Mouse (Mus musculus): ENCODE measurements at regions not wholly inside any gene's neighbourhood (a gene's known extent, or its start where the extent isn't known, plus 50 kb on each side); places are given as distances from the start of the nearest gene placed in this dataset.
"Not testable (repeated sequence)": the region's sequence is repeated elsewhere in the genome, so short reads cannot be mapped to it uniquely, and the experiment has no call there.

DNA sequence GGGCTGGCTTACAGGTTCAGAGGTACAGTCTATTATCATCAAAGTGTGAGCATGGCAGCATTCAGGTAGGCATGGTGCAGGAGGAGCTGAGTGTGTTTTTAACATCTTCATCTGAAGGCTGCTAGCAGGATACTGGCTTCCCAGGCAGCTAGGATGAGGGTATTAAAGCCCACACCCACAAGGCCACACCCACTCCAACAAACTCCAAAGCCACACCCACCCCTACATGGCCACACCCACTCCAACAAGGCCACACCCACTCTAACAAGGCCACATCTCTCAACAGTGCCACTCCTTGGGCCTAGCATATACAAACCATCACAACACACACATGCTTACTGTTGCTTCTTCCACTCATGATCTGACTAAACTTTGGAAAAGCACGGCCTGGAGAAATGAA is 172.5 kb downstream of the Msrb3 start:
- DNase-seq (ENCODE audit: low spot score in 2 of 2), result no peak

GRCm38 (mm10) chr10:120721956-120722532 is 176.9 kb downstream of the Msrb3 start:
- no peak for DNase-seq (ENCODE audit: low spot score in 2 of 2)

- DNase-seq (ENCODE audit: low spot score in 2 of 2), result no peak
These were observed 177.9 kb downstream of the Msrb3 start for GRCm38 (mm10) chr10:120720981-120721380.

GRCm38 (mm10) chr10:120720061-120720460 is 178.8 kb downstream of the Msrb3 start:
- no peak for DNase-seq (ENCODE audit: low spot score in 2 of 2)

DNA sequence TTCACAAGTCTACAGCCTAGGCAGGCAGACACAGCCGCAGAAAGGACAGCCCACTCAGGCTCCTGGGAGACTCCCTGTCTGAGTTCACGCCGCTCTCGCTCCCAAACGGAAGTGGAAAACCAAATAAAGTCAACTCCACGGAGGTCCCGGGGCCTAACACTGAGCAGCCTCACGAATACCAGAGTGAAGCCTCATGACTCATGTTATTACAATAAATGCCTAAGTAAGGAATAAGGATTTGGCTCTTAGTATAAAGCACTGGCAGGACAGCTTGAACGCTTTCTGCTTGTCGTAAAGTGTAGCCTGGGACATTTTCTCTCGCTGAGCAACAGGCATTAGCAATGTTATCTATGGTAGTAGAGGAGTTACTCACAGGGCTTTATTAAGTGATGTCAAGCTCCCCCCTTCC is 181.7 kb downstream of the Msrb3 start:
- no peak for DNase-seq (ENCODE audit: low spot score in 2 of 2)

- no peak for DNase-seq (ENCODE audit: low spot score in 2 of 2)
These were observed 182.5 kb downstream of the Msrb3 start for GRCm38 (mm10) chr10:120716391-120716790.

DNA sequence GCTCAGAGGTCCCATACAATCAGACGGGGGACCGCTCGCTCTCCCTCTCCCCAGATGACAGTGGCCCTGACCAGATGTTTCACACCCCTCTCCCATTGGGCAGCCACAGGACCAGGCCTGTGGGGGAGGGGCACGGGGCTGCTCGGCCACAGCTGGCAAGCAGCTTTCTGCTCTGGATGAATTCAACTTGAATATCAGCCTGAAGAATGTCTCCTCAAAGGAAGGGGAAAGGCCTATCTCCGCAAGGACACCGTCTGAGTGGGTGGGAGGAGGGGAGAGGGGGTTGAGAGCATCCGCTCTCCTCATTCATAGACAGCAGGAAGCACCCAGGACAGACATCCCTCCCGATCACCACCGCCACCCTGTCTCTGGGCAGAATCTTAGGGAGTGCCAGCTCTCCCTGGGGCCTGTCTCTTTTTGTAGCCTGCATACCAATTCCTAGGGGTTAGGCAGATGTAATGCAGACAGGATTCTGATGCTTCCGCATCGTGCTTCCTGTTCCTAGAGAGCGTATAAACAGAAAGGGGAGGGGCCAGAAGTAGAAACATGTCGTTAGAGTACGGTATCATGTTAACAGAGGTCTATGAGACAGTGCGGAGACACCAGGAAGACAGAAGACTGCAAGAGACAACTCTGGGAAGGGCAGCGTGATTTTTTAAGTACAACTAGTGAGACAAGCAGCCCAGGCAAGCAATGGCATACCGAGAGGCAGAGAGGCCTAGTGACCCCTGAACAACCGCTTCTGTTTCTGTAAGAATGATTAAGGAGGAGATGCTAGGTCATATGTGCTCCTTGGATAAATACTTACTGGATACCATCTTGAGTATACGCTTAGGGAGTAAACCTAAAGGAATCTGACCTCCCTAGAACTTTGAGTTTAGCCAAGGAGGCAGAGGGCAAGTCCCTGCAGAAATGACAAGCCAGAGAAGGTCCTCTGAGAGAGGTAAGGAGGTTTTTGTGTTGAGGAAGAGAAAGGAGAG is 190.8 kb downstream of the Msrb3 start:
- no peak for DNase-seq (ENCODE audit: low spot score in 2 of 2)

DNA sequence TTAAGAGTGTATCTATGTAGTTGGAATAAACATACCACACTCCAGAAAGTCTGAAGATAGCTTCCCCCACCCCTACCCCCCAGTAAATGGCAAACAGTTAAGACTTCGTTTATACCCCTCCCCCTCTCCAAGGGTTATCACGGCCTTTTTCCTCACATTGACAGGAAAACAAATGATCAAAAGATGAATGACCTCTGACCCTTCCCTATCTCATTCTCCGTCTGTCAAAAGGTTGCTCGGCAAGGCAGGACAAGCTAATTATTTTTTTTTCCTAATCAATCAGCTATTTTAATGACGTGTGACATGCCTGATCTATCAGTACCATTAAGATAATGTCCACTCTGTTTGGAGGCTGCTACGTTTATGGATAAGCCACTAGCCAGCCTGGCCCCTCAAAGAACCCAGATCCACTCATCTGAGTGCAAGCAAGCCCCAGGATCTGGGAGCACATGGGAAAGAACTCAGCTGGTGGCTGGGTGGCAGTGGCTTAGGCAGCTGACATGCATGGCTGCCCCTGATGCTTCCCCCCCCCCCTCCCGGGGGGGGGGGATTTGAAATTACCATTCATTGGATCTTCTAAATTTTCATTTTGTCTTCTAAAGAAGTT is 192.1 kb downstream of the Msrb3 start:
- DNase-seq (ENCODE audit: low spot score in 2 of 2), result no peak

GRCm38 (mm10) chr10:120701833-120702232 is 197.1 kb downstream of the Msrb3 start:
- peak; percentile 35 to 44 for DNase-seq (ENCODE audit: low spot score in 2 of 2)

- DNase-seq (ENCODE audit: low spot score in 2 of 2), result no peak
These were observed 201.5 kb downstream of the Msrb3 start for GRCm38 (mm10) chr10:120697275-120697856.

- no peak for DNase-seq (ENCODE audit: low spot score in 2 of 2)
These were observed 202.4 kb downstream of the Msrb3 start for GRCm38 (mm10) chr10:120696481-120696880.

GRCm38 (mm10) chr10:120694472-120694871 is 204.4 kb downstream of the Msrb3 start:
- no peak for DNase-seq (ENCODE audit: low spot score in 2 of 2)

DNA sequence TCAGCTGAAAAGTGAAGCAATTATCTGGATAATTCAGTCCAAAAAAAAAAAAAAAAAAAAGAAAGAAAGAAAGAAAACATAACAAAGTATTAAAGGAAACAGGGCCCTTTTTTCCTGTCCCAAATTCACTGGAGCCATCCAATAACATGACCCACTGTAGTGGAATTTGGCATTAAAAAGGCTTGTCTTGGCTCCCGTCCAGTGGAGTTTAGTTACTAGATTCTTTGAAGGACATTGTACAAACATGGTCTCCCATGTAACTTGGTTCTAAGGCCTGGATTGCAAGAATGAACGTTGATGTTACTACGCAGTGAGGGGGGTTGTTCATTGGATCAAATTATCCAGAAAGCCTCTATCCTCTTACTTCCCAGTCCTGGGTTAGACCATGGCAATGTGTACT is 207.4 kb downstream of the Msrb3 start:
- DNase-seq (ENCODE audit: low spot score in 2 of 2), result no peak

GRCm38 (mm10) chr10:120686123-120686522 is 209.9 kb upstream of the Hmga2 start:
- DNase-seq (ENCODE audit: low spot score in 2 of 2), result no peak

GRCm38 (mm10) chr10:120682021-120682420 is 205.8 kb upstream of the Hmga2 start:
- no peak for DNase-seq (ENCODE audit: low spot score in 2 of 2)

DNA sequence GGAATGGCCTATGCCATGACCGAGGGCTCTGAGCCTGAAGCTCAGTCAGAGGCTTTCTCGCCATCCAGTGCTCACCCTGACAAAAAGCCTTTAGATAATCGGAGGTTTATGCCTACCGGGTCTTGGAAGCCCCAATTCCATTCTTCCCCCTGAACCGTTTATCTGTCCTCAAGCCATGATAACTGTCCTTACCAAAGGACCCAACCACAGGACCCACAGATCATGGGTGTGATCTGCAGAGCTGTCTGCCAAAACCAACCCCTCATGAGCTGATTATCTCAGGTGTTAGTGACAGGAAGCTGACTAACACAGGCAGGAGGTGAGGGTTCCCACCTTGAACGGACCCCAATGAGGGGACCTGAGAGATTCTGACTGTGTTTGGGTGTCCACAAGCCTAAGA is 203.7 kb upstream of the Hmga2 start:
- DNase-seq (ENCODE audit: low spot score in 2 of 2), result no peak

DNA sequence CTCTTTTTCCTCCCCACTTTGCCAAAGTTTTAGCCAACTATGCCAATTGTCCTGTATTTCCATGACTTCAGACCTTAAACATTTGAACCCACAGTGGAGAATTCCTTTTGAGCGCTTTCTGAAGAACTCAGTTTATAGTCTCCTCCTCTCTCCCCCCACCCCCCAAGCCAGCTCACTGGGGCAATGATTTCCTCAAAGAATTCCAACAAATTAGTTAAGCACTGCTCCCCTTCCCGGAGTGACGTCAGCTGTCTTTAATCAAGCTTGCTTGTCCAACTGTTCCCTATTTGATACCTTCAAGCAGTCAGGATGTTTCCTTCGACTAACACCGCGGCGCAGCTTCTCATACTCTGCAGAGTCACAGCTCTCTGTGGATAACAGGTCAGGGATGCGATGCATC is 202.0 kb upstream of the Hmga2 start:
- no peak for DNase-seq (ENCODE audit: low spot score in 2 of 2)

- DNase-seq (ENCODE audit: low spot score in 2 of 2), result no peak
These were observed 199.1 kb upstream of the Hmga2 start for GRCm38 (mm10) chr10:120675369-120675768.

DNA sequence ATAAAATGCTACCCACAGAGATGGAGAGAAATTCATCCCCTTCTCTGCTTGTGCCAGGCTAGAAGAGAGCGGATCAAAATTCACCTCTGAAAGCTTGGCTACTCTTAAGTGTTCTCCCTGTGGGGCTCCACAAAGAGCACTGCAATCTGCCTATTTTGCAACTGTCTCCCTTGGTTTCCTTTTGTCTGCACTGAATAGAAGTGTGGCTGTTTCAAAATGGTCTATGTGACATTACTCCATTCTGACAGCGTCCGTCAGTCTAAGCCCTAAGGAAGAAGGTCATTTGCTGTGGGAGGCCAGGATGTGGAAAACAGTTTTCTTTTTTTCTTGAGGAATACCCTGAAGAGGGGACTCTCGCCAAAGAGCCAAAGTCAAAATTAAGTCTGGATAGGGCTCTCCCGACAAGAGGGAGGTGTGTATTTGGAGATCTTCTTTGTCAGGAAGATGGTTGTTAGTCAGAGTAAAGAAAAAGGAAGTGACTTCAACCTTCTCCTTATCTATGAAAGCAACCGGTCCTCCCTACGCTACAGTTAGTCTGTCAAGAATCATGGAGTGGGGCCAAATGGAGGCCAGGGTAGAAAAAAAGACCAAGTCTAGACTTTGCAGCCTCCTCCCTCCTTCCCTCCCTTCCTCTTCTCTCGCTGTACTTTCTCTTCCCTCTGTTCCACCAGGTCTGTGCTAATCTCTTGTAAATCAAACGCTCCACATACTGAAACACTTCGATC is 198.2 kb upstream of the Hmga2 start:
- DNase-seq (ENCODE audit: low spot score in 2 of 2), result no peak

- DNase-seq (ENCODE audit: low spot score in 2 of 2), result not testable (repeated sequence)
These were observed 191.4 kb upstream of the Hmga2 start for GRCm38 (mm10) chr10:120667678-120668031.

GRCm38 (mm10) chr10:120666985-120667677 is 190.9 kb upstream of the Hmga2 start:
- DNase-seq (ENCODE audit: low spot score in 2 of 2), result peak; percentile 15 to 30

Measured in gastrocnemius, adult 8-10 months (tissue).